Mouse (Mus musculus): ENCODE data around the gene Flnb. TPM values are rescaled to one million over a fixed set of nuclear protein-coding genes. Genes with fewer than 3 reads are reported as not detected.

The Flnb gene
- 35.0 and 37.9 TPM in 2 replicates for polyA plus RNA-seq (2014; fragmentation: Nextera tagmentation; extraction: Ambion mirVana)

DNA sequence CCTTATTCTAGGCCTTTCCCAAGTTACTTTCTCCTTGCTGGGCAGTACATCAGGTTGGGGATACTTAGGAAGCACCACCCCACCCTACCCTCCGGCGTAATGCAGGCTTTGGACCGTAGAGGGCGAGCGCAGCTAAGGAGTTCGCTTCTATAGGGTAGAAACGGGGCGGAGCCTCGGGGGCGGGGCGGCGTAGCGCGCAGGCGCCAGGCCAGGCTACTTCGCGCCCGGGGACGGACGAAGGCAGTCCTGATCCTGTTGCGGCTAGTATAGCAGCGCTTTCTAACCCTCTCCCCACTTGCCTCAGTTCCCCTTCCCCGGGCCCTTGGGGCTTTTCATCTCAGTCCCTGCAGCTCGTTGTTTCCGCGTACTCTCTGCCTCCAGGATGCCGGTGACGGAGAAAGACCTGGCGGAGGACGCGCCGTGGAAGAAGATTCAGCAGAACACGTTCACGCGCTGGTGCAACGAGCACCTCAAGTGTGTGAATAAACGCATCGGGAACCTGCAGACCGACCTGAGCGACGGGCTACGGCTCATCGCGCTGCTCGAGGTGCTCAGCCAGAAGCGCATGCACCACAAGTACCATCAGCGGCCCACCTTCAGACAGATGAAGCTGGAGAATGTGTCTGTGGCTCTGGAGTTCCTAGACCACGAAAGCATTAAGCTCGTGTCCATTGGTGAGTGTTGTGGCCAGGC is at the start of gene Flnb:
Flnb (plus strand) TSS at position 188 of the 693 bp plus-strand sequence.
- H3K27ac ChIP-seq (replicated peaks; ENCODE audit: low read depth, low read length) = peak within 1 kb of the TSS; percentile 36; the same call in 1 of the 2 replicates
- H3K36me3 ChIP-seq (ENCODE audit: control insufficient read depth, insufficient read depth, low read length) = no peaks in the 10 kb centered on the region
- WGBS = 0% methylated on average over 48 of the region's 49 CpGs

DNA sequence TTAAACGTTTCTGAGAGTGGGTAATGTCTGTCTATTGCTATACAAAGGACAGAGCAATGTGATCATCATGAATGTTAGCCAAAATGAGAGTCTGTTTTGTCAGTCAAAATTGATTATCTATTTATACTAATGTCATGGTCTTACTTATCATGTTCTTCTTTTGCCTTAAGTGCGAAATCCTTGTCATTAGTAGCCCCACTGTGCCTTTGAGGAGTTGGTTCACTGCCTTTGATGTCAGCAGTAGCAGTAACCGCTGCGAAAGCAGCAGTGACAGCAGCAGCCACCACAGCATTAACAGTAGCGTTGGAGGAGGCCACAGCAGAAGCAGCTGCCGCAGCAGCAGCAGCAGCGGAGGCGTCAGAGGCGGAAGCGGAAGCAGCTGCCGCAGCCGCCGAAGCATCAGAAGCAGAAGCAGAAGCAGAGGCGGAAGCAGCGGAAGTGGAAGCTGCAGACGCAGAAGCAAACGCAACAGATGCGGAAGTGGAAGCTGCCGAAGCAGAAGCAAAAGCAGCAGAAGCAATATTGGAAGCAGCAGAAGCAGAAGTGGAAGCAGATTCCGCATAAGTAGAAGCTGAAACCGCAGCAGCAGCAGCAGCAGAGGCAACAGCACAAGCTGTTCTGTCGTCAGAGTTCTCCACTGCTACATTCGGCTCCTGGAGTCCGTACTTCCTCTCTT is 43.9 kb upstream of the Flnb start:
- Histone ChIP-seq H3K27me3 (ENCODE audit: control insufficient read depth, insufficient read depth, low read length) (no peaks in the 10 kb centered on the region), H3K27ac (replicated peaks; ENCODE audit: low read depth, low read length) (no peak overlapping the region), H3K9ac (ENCODE audit: low read length) (peak overlapping the region; percentile 58), H3K4me1 (ENCODE audit: control insufficient read depth, insufficient read depth, low read length) (no peaks in the 10 kb centered on the region), H3K4me3 (ENCODE audit: low read depth, low read length) (peak overlapping the region; percentile 27), H3K4me2 (ENCODE audit: low read depth, severe bottlenecking) (peak overlapping the region; percentile 49), H3K36me3 (ENCODE audit: control insufficient read depth, insufficient read depth, low read length) (no peaks in the 10 kb centered on the region), H3K9me3 (ENCODE audit: control insufficient read depth, low read length) (no peaks in the 10 kb centered on the region)
- DNase-seq (ENCODE audit: low spot score) (peak; percentile 74), ATAC-seq (ENCODE audit: insufficient number of reproducible peaks, low FRiP score, low TSS enrichment, low read depth) (peak; percentile 47; the same call in 1 of the 2 replicates)
- WGBS = 31% methylated on average over 24 of the region's 24 CpGs

More for the DNA sequence above, at the start of gene Flnb:
- Histone ChIP-seq H3K4me2 (ENCODE audit: low read depth, severe bottlenecking) (peak within 1 kb of the TSS; percentile 71), H3K27me3 (ENCODE audit: control insufficient read depth, insufficient read depth, low read length) (no peaks in the 10 kb centered on the region), H3K4me3 (ENCODE audit: low read depth, low read length) (peak within 1 kb of the TSS; percentile 79), H3K9ac (ENCODE audit: low read length) (peak within 1 kb of the TSS; percentile 83), H3K9me3 (ENCODE audit: control insufficient read depth, low read length) (no peaks in the 10 kb centered on the region), H3K4me1 (ENCODE audit: control insufficient read depth, insufficient read depth, low read length) (peaks cover 29% of the 10 kb centered on the region)
- DNase-seq (ENCODE audit: low spot score) (peak; percentile 99), ATAC-seq (ENCODE audit: insufficient number of reproducible peaks, low FRiP score, low TSS enrichment, low read depth) (peak; percentile 94)

GRCm38 (mm10) chr14:7786073-7786472 is 31.7 kb upstream of the Flnb start:
- 34% methylated on average over 13 of the region's 13 CpGs for WGBS
- no peak overlapping the region for H3K4me2 ChIP-seq (ENCODE audit: low read depth, severe bottlenecking)
- H3K27ac ChIP-seq (replicated peaks; ENCODE audit: low read depth, low read length) = no peak overlapping the region
- H3K4me1 ChIP-seq (ENCODE audit: control insufficient read depth, insufficient read depth, low read length) = no peaks in the 10 kb centered on the region
- no peaks in the 10 kb centered on the region for H3K9me3 ChIP-seq (ENCODE audit: control insufficient read depth, low read length)
- H3K27me3 ChIP-seq (ENCODE audit: control insufficient read depth, insufficient read depth, low read length) = no peaks in the 10 kb centered on the region
- no peak overlapping the region for H3K9ac ChIP-seq (ENCODE audit: low read length)
- no peaks in the 10 kb centered on the region for H3K36me3 ChIP-seq (ENCODE audit: control insufficient read depth, insufficient read depth, low read length)
- no peak for DNase-seq (ENCODE audit: low spot score)
- H3K4me3 ChIP-seq (ENCODE audit: low read depth, low read length) = no peak overlapping the region
- ATAC-seq (ENCODE audit: insufficient number of reproducible peaks, low FRiP score, low TSS enrichment, low read depth) = no peak

GRCm38 (mm10) chr14:7789266-7790030 is 28.3 kb upstream of the Flnb start:
- H3K4me3 ChIP-seq (ENCODE audit: low read depth, low read length) = no peak overlapping the region
- no peak overlapping the region for H3K9ac ChIP-seq (ENCODE audit: low read length)
- no peaks in the 10 kb centered on the region for H3K27me3 ChIP-seq (ENCODE audit: control insufficient read depth, insufficient read depth, low read length)
- ATAC-seq (ENCODE audit: insufficient number of reproducible peaks, low FRiP score, low TSS enrichment, low read depth) (no peak), DNase-seq (ENCODE audit: low spot score) (no peak)
- no peak overlapping the region for H3K4me2 ChIP-seq (ENCODE audit: low read depth, severe bottlenecking)
- no peak overlapping the region for H3K27ac ChIP-seq (replicated peaks; ENCODE audit: low read depth, low read length)
- peaks cover 4% of the 10 kb centered on the region; the same call in 1 of the 2 replicates for H3K4me1 ChIP-seq (ENCODE audit: control insufficient read depth, insufficient read depth, low read length)
- no peaks in the 10 kb centered on the region for H3K36me3 ChIP-seq (ENCODE audit: control insufficient read depth, insufficient read depth, low read length)
- 82% methylated on average over 7 of the region's 7 CpGs for WGBS
- H3K9me3 ChIP-seq (ENCODE audit: control insufficient read depth, low read length) = no peaks in the 10 kb centered on the region

DNA sequence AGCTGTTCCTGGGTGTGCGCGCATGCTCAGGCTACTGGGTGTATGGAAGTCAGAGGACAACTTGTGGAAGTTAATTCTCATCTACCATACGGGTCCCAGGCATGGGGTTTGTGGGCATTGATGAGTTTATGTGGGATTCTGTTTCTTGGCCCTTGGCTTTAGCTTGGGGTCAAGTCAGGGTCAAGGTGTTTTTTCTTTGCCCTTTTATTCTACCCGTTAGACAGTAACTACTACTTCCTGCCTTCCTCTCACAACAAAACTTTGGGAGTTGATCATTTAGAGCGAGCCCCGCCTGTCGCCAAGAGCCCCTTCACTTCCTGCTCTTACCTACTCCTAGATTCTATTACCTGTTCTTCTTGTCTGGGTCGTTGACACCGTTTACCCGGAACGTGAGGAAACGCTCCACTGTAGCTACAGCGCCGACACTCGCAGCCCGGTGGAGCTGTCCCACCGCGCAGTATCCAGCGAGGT is 26.7 kb upstream of the Flnb start:
- Histone ChIP-seq H3K27ac (replicated peaks; ENCODE audit: low read depth, low read length) (no peak overlapping the region), H3K4me2 (ENCODE audit: low read depth, severe bottlenecking) (peak overlapping the region; percentile 70), H3K9ac (ENCODE audit: low read length) (no peak overlapping the region; the same call in 1 of the 2 replicates), H3K36me3 (ENCODE audit: control insufficient read depth, insufficient read depth, low read length) (no peaks in the 10 kb centered on the region), H3K9me3 (ENCODE audit: control insufficient read depth, low read length) (no peaks in the 10 kb centered on the region), H3K27me3 (ENCODE audit: control insufficient read depth, insufficient read depth, low read length) (no peaks in the 10 kb centered on the region), H3K4me1 (ENCODE audit: control insufficient read depth, insufficient read depth, low read length) (peaks cover 4% of the 10 kb centered on the region; the same call in 1 of the 2 replicates), H3K4me3 (ENCODE audit: low read depth, low read length) (peak overlapping the region; percentile 23)
- no peak for DNase-seq (ENCODE audit: low spot score)
- 15% methylated on average over 19 of the region's 19 CpGs for WGBS
- no peak for ATAC-seq (ENCODE audit: insufficient number of reproducible peaks, low FRiP score, low TSS enrichment, low read depth)

DNA sequence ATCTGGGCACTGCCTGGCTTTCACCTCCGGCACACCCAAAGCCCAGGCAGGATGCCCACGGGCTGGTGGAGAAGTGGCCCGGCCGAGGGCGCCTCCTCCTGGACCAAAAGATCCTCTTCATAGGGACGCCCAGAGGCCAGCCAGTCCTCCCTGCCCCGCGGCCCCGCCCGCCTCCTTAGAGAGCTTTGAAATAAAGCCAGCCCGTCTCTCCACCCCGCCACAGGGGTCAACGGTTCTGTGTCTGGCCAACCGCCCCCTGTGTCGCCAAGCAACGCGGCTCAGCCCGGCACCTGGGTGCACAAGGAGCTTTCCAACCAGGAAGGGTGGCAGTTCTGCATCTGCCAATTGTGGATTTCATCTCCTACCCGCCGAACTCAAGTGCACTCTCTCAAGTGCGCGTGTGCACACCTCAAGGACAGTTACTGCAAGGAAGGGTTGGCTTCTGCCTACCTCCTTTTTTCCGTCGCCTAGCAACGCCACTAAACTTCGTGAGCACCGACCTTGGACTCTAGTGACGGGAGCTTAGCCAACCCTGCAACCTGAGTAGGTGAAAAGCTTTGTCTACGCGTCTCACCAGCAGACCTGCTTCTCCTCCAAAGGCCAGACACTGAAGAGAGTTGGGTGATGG is 26.1 kb upstream of the Flnb start, which contains the start of gene Gm26661:
Gm26661 (plus strand) TSS at position 56 of the 628 bp plus-strand sequence.
- H3K4me2 ChIP-seq (ENCODE audit: low read depth, severe bottlenecking) = peak within 1 kb of the TSS; percentile 70
- peaks cover 4% of the 10 kb centered on the region; the same call in 1 of the 2 replicates for H3K4me1 ChIP-seq (ENCODE audit: control insufficient read depth, insufficient read depth, low read length)
- WGBS = under 1% methylated on average over 30 of the region's 30 CpGs
- no peaks in the 10 kb centered on the region for H3K27me3 ChIP-seq (ENCODE audit: control insufficient read depth, insufficient read depth, low read length)
- no peak within 1 kb of the TSS for H3K27ac ChIP-seq (replicated peaks; ENCODE audit: low read depth, low read length)
- no peaks in the 10 kb centered on the region for H3K9me3 ChIP-seq (ENCODE audit: control insufficient read depth, low read length)
- DNase-seq (ENCODE audit: low spot score) = peak; percentile 76
- no peaks in the 10 kb centered on the region for H3K36me3 ChIP-seq (ENCODE audit: control insufficient read depth, insufficient read depth, low read length)
- H3K4me3 ChIP-seq (ENCODE audit: low read depth, low read length) = peak within 1 kb of the TSS; percentile 23
- no peak within 1 kb of the TSS; the same call in 1 of the 2 replicates for H3K9ac ChIP-seq (ENCODE audit: low read length)
- peak; percentile 86 for ATAC-seq (ENCODE audit: insufficient number of reproducible peaks, low FRiP score, low TSS enrichment, low read depth)

DNA sequence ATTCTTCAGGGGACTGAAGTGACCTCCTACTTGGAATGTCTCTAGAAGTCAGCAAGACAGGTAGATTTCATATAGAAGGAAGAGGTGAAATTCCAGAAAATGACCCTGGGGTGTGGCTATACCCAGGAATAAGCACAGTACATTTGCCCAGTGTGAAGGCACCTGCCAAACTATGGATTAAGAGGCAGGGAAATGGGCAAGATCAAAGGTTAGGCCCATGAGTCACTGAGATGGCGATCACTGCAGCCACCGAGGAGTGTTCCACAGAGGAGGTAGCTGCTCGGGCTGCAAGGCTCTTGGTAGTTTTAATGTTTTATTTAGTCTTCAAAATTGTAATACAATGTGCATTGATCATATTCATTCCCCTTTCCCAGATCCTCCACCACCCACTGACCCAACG is 21.8 kb upstream of the Flnb start:
- H3K9ac ChIP-seq (ENCODE audit: low read length) = no peak overlapping the region
- H3K4me1 ChIP-seq (ENCODE audit: control insufficient read depth, insufficient read depth, low read length) = peaks cover 4% of the 10 kb centered on the region; the same call in 1 of the 2 replicates
- no peaks in the 10 kb centered on the region for H3K27me3 ChIP-seq (ENCODE audit: control insufficient read depth, insufficient read depth, low read length)
- DNase-seq (ENCODE audit: low spot score) (no peak), ATAC-seq (ENCODE audit: insufficient number of reproducible peaks, low FRiP score, low TSS enrichment, low read depth) (no peak)
- no peak overlapping the region for H3K27ac ChIP-seq (replicated peaks; ENCODE audit: low read depth, low read length)
- WGBS = 85% methylated on average over 4 of the region's 4 CpGs
- H3K4me3 ChIP-seq (ENCODE audit: low read depth, low read length) = no peak overlapping the region
- no peaks in the 10 kb centered on the region for H3K36me3 ChIP-seq (ENCODE audit: control insufficient read depth, insufficient read depth, low read length)
- H3K4me2 ChIP-seq (ENCODE audit: low read depth, severe bottlenecking) = no peak overlapping the region
- H3K9me3 ChIP-seq (ENCODE audit: control insufficient read depth, low read length) = no peaks in the 10 kb centered on the region

DNA sequence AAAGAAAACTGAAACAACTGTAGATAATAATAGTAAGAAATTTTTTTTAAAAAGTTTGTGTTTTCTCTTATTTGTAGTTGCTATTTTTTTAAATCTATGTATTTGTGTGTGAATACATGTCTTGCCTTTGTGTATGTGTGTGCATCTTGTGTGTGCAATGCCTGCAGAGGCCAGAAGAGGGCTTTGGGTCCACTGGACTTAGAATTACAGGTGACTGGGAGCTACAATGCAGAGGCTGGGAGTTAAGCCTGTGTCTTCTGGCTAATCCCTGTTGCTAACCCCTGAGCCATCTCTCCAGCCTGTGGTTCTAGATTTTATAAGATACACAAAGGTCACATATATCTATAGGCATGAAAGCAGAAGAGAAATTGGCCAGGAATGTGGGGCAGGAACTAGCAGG is 17.1 kb upstream of the Flnb start:
- ATAC-seq (ENCODE audit: insufficient number of reproducible peaks, low FRiP score, low TSS enrichment, low read depth) = no peak
- Histone ChIP-seq H3K36me3 (ENCODE audit: control insufficient read depth, insufficient read depth, low read length) (no peaks in the 10 kb centered on the region), H3K4me2 (ENCODE audit: low read depth, severe bottlenecking) (no peak overlapping the region), H3K9ac (ENCODE audit: low read length) (no peak overlapping the region), H3K27me3 (ENCODE audit: control insufficient read depth, insufficient read depth, low read length) (no peaks in the 10 kb centered on the region), H3K27ac (replicated peaks; ENCODE audit: low read depth, low read length) (no peak overlapping the region), H3K4me1 (ENCODE audit: control insufficient read depth, insufficient read depth, low read length) (no peaks in the 10 kb centered on the region), H3K4me3 (ENCODE audit: low read depth, low read length) (no peak overlapping the region), H3K9me3 (ENCODE audit: control insufficient read depth, low read length) (no peaks in the 10 kb centered on the region)
- DNase-seq (ENCODE audit: low spot score) = no peak

Data from limb, embryonic 11.5 days (tissue).